Comparison of ENCODE assay signal across 19 mouse cellular contexts in genomic region chr12:119097814-119098213, GRCm38 (mm10).
DNase-seq lines count a peak whose midpoint lies in the region; ATAC-seq lines count a peak whose summit lies in the region.
"Had no signal": no experiment of that assay in that cellular context is flagged by ENCODE, and none has a peak within 500 bp of the region (broad histone marks: within the 10 kb centered on the region; RNA-seq: fewer than 3 reads in every experiment).

No protein-coding gene starts in this region.

- H3K27me3 ChIP-seq in embryonic facial prominence, embryonic 14.5 days (replicated peaks; ENCODE audit: control insufficient read depth, insufficient read depth, low read length): no peaks in the 10 kb centered on the region
- no peaks in the 10 kb centered on the region for H3K27me3 ChIP-seq in embryonic facial prominence, embryonic 10.5 days (replicated peaks; ENCODE audit: low read depth, poor library complexity, severe bottlenecking)
- no peaks in the 10 kb centered on the region for H3K27me3 ChIP-seq in heart, embryonic 16.5 days (ENCODE audit: control insufficient read depth, insufficient read depth, low read length)
- H3K27me3 ChIP-seq in midbrain, embryonic 16.5 days (ENCODE audit: control insufficient read depth, insufficient read depth, low read depth, low read length): no peaks in the 10 kb centered on the region
- H3K27me3 ChIP-seq: forebrain, embryonic 15.5 days; hindbrain, embryonic 13.5 days; liver, embryonic 13.5 days; midbrain, embryonic 12.5 days had no signal

- H3K27ac ChIP-seq in embryonic facial prominence, embryonic 14.5 days (replicated peaks; ENCODE audit: low read depth, low read length): no peak overlapping the region
- H3K27ac ChIP-seq in embryonic facial prominence, embryonic 10.5 days (replicated peaks): no peak overlapping the region
- peak overlapping the region; percentile 61 for H3K27ac ChIP-seq in heart, embryonic 16.5 days (ENCODE audit: low read length)
- H3K27ac ChIP-seq in midbrain, embryonic 16.5 days (ENCODE audit: low read length): no peak overlapping the region
- H3K27ac ChIP-seq: forebrain, embryonic 15.5 days; hindbrain, embryonic 13.5 days; limb, embryonic 10.5 days; liver, embryonic 13.5 days; midbrain, embryonic 12.5 days had no signal

- no peaks in the 10 kb centered on the region for H3K4me1 ChIP-seq in embryonic facial prominence, embryonic 14.5 days (ENCODE audit: control insufficient read depth, insufficient read depth, low read length)
- no peaks in the 10 kb centered on the region for H3K4me1 ChIP-seq in embryonic facial prominence, embryonic 10.5 days
- peaks cover 15% of the 10 kb centered on the region for H3K4me1 ChIP-seq in heart, embryonic 16.5 days (ENCODE audit: control insufficient read depth, insufficient read depth, low read length)
- no peaks in the 10 kb centered on the region for H3K4me1 ChIP-seq in midbrain, embryonic 16.5 days (ENCODE audit: control insufficient read depth, insufficient read depth, low read length)
- H3K4me1 ChIP-seq: forebrain, embryonic 15.5 days; hindbrain, embryonic 13.5 days; limb, embryonic 10.5 days; liver, embryonic 13.5 days; midbrain, embryonic 12.5 days had no signal

- no peak overlapping the region for H3K4me2 ChIP-seq in embryonic facial prominence, embryonic 14.5 days (ENCODE audit: low read depth, low read length)
- no peak overlapping the region for H3K4me2 ChIP-seq in heart, embryonic 16.5 days (ENCODE audit: low read depth, low read length)
- no peak overlapping the region for H3K4me2 ChIP-seq in midbrain, embryonic 16.5 days (ENCODE audit: low read length)
- H3K4me2 ChIP-seq: forebrain, embryonic 15.5 days; hindbrain, embryonic 13.5 days; liver, embryonic 13.5 days; midbrain, embryonic 12.5 days had no signal

- no peaks in the 10 kb centered on the region for H3K36me3 ChIP-seq in embryonic facial prominence, embryonic 14.5 days (ENCODE audit: control insufficient read depth, insufficient read depth, low read length)
- H3K36me3 ChIP-seq in embryonic facial prominence, embryonic 10.5 days (replicated peaks): no peaks in the 10 kb centered on the region
- H3K36me3 ChIP-seq in heart, embryonic 16.5 days (ENCODE audit: control insufficient read depth, insufficient read depth): no peaks in the 10 kb centered on the region
- H3K36me3 ChIP-seq in midbrain, embryonic 16.5 days (ENCODE audit: control insufficient read depth, insufficient read depth, low read length): no peaks in the 10 kb centered on the region
- H3K36me3 ChIP-seq: forebrain, embryonic 15.5 days; G1E; hindbrain, embryonic 13.5 days; limb, embryonic 10.5 days; liver, embryonic 13.5 days; midbrain, embryonic 12.5 days had no signal

- 54% methylated on average over 1 of the region's 1 CpGs for WGBS in embryonic facial prominence, embryonic 14.5 days
- 65% methylated on average over 1 of the region's 1 CpGs for WGBS in embryonic facial prominence, embryonic 10.5 days
- WGBS in heart, embryonic 16.5 days: 15% methylated on average over 1 of the region's 1 CpGs
- 53% methylated on average over 1 of the region's 1 CpGs for WGBS in midbrain, embryonic 16.5 days

- H3K9me3 ChIP-seq in embryonic facial prominence, embryonic 14.5 days (ENCODE audit: control insufficient read depth, low read length): no peaks in the 10 kb centered on the region
- H3K9me3 ChIP-seq in embryonic facial prominence, embryonic 10.5 days: no peaks in the 10 kb centered on the region
- H3K9me3 ChIP-seq in heart, embryonic 16.5 days (replicated peaks; ENCODE audit: control insufficient read depth, low read length): no peaks in the 10 kb centered on the region
- no peaks in the 10 kb centered on the region for H3K9me3 ChIP-seq in midbrain, embryonic 16.5 days (replicated peaks; ENCODE audit: control insufficient read depth, low read length, poor library complexity, severe bottlenecking)
- H3K9me3 ChIP-seq: forebrain, embryonic 15.5 days; G1E; hindbrain, embryonic 13.5 days; limb, embryonic 10.5 days; liver, embryonic 13.5 days; midbrain, embryonic 12.5 days had no signal

- no peak overlapping the region for H3K9ac ChIP-seq in embryonic facial prominence, embryonic 14.5 days (ENCODE audit: low read depth, low read length)
- H3K9ac ChIP-seq in heart, embryonic 16.5 days (ENCODE audit: low read length): no peak overlapping the region
- H3K9ac ChIP-seq in midbrain, embryonic 16.5 days (ENCODE audit: low read depth, low read length): no peak overlapping the region
- H3K9ac ChIP-seq: forebrain, embryonic 15.5 days; hindbrain, embryonic 13.5 days; liver, embryonic 13.5 days; midbrain, embryonic 12.5 days had no signal

- no peak for ATAC-seq in embryonic facial prominence, embryonic 14.5 days (ENCODE audit: low read depth)
- ATAC-seq in heart, embryonic 16.5 days (replicated peaks; ENCODE audit: extremely low read depth, insufficient read depth, low FRiP score): peak; percentile 60; the same call in 1 of the 2 replicates
- ATAC-seq in midbrain, embryonic 16.5 days: no peak
- ATAC-seq: CD4-positive, CD25-positive, alpha-beta regulatory T cell, adult 4 months; forebrain, embryonic 15.5 days had no signal

- H3K4me3 ChIP-seq in embryonic facial prominence, embryonic 14.5 days (ENCODE audit: low read depth, low read length): no peak overlapping the region
- H3K4me3 ChIP-seq in embryonic facial prominence, embryonic 10.5 days: no peak overlapping the region
- no peak overlapping the region for H3K4me3 ChIP-seq in heart, embryonic 16.5 days (ENCODE audit: low read length)
- no peak overlapping the region for H3K4me3 ChIP-seq in midbrain, embryonic 16.5 days (ENCODE audit: low read depth, low read length)
- H3K4me3 ChIP-seq: erythroblast, embryonic 14.5 days; forebrain, embryonic 15.5 days; hindbrain, embryonic 13.5 days; limb, embryonic 10.5 days; liver, embryonic 13.5 days; midbrain, embryonic 12.5 days had no signal

- DNase-seq in embryonic facial prominence, embryonic 14.5 days (ENCODE audit: low spot score): peak; percentile 13
- no peak for DNase-seq in embryonic facial prominence, embryonic 10.5 days (ENCODE audit: low spot score)
- DNase-seq in heart, adult 8-10 months (ENCODE audit: low spot score): peak; percentile 62
- peak; percentile 46 for DNase-seq in lung, postnatal 14 days
- no peak for DNase-seq in c-Kit-positive CD71-positive TER-119-positive erythroid progenitor cells, embryonic 14.5 days (ENCODE audit: low spot score)
- no peak for DNase-seq in urinary bladder, postnatal 36 days (ENCODE audit: low spot score in 2 of 2)
- DNase-seq: cerebellum, postnatal 10 days; liver, embryonic 13.5 days; right cerebral cortex, postnatal 4 days; thymus, adult 18-20 months had no signal

Comparison
In these comparisons a context has a peak if more than half of its experiments do, and no peak if none do; other contexts are left out.
1. DNase-seq: peak in embryonic facial prominence, embryonic 14.5 days (single experiment), heart, adult 8-10 months (single experiment) and lung, postnatal 14 days (single experiment); none in embryonic facial prominence, embryonic 10.5 days (single experiment), c-Kit-positive CD71-positive TER-119-positive erythroid progenitor cells, embryonic 14.5 days (single experiment) and urinary bladder, postnatal 36 days (0 of 2).